Mouse (Mus musculus) neural tube, embryonic 10.5 days (tissue): ENCODE measurements around the gene Crp.

ENCODE experiments used
- DNase-seq: peaks from one replicate; pipeline ENCODE4 v3.0.0-alpha.2; 2017; ENCODE audit warnings: low spot score; ENCODE audit errors: extremely low spot score

Gene Crp

DNA sequence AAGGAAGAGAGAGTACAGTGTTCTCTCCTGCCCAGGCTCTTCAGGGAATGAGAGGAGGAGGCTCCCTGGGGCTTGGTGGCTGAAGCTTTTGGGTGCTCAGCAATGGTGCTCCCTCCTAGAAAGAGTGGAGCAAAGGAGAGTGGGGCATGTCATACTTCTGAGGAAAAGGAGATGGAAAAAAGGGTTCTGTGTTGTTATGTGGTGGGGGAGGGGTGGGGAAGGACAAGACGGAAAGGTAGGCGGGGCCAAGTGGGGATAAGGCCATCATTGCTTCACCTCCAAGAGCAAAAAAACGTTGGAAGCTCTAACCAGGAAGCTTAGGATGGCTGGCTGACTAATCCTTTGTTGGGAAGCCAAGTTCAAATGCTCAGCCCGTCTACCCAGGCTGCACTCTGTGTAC is 14.1 kb downstream of the Crp start:
- no peak for DNase-seq

GRCm38 (mm10) chr1:172751241-172751640 is 53.4 kb downstream of the Crp start:
- DNase-seq = no peak

DNA sequence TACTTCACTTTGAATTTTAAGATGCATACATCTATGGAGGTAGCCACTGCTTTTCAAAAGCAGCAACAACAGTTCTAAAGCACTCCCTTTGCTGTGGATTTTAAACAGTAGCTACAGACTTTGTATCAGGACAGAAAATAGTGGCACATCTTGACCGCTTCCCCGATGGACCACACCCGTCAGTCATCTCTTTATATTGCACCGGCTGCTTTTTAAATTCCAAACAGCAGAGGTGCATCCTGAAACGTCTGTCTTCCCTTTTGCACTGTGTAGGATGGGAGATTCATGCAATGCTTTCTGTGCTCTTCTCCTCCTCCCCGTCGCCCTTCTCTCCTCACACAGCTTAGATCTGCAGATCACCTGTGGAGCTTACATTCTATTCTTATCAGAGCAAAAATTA is 57.3 kb downstream of the Crp start:
- DNase-seq = no peak

- DNase-seq = no peak
Measured at GRCm38 (mm10) chr1:172759525-172759924, 61.7 kb downstream of the Crp start.

- DNase-seq = no peak
Measured at GRCm38 (mm10) chr1:172779195-172779594, 81.3 kb downstream of the Crp start.

GRCm38 (mm10) chr1:172785322-172785721 is 87.5 kb downstream of the Crp start:
- DNase-seq = no peak

DNA sequence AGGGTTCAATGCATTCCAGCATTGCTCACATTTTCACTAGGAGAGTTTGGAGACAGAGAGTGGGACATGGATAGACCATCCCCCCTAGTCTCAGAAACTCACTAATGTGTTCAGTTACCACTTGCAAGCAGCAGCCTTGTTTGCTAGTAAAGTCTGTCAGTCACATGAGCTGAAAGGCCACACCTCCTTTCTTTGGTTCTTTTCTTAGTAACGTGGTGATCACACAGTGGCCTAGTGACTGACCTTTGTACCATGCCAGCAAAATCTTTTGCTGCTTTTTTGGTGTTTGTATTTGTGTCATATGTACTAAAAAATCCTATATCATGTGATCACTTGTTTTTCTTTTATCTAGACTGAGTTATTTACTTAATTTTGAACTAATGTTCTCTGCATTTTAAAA is 88.0 kb downstream of the Crp start:
- DNase-seq = no peak

- DNase-seq = no peak
Measured at GRCm38 (mm10) chr1:172828975-172829374, 131.1 kb downstream of the Crp start.

GRCm38 (mm10) chr1:172847044-172847761 is 149.3 kb downstream of the Crp start:
- no peak for DNase-seq

GRCm38 (mm10) chr1:172848171-172848570 is 150.3 kb downstream of the Crp start:
- no peak for DNase-seq

DNA sequence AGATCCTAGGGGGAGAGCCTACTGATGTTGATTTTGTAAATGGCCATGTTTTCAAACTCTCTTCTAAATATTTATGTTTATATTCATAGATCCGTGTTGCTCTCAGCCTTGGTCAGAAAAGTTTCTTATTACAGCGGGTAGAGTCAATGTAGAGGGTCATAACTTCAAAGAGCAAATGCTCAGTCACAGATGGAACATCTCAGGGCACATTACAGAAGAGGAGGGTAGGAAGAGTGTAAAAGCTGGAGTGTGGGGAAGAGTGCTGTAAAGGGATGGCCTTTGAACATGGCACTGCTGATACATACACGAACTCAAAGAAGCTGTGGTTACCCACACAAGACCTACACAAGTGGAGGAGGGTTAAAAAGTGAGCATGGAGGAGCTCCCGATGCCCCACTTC is 177.4 kb downstream of the Crp start:
- no peak for DNase-seq

GRCm38 (mm10) chr1:172876675-172877074 is 178.8 kb downstream of the Crp start:
- no peak for DNase-seq
